Mouse (Mus musculus): ENCODE measurements around the gene Tnpo2.

- no peak for TF ChIP-seq CTCF (IDR thresholded peaks at IDR 0.05; ENCODE audit: control insufficient read depth, insufficient read depth, insufficient read length)
- TF ChIP-seq CEBPB (IDR thresholded peaks at IDR 0.05; ENCODE audit: low read depth): no peak
- TF ChIP-seq USF1 (IDR thresholded peaks at IDR 0.05; ENCODE audit: low read depth): no peak
- no peak for TF ChIP-seq MYOD1 (IDR thresholded peaks at IDR 0.05; ENCODE audit: control insufficient read depth, insufficient read length, low read depth)
- no peak for TF ChIP-seq MAX (IDR thresholded peaks at IDR 0.05)
Measured at GRCm38 (mm10) chr8:85080214-85080531, 43.5 kb downstream of the Tnpo2 start.

Data from C2C12 (cell line).